Mouse (Mus musculus) cerebral cortex, adult 2 months (tissue): ENCODE results near the gene Olfr596.

Source experiments
- WGBS: fragments of 180-500 bp; shearing (Covaris S2); methylation state at CpG from one replicate; pipeline ENCODE4 v1.1.7; 2018; 5-methylcytosine and 5-hydroxymethylcytosine counted together

Gene Olfr596

DNA sequence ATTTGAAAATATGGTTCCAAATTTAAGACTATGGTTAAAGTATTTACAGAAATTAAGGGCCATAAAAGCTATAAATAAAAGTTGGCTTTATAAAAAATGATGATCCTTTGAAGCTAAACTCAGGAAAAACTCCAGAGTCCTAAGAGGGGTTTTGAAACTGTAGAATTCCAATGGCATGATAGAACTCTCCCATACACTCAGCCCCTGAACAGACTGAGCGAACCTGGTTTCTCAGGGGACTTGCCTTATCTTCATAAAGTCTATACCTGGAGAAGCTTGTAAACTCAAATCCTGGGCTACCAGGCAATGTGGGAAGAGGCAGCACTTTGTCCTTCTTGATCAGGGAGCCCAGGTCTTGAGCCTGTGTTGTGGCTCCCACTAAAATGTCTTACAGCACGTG, at the start of gene Olfr596:
Gene Olfr596 (plus strand): TSS at position 301 of the 400 bp plus-strand sequence.
- WGBS, result 89% methylated on average over 2 of the region's 2 CpGs

DNA sequence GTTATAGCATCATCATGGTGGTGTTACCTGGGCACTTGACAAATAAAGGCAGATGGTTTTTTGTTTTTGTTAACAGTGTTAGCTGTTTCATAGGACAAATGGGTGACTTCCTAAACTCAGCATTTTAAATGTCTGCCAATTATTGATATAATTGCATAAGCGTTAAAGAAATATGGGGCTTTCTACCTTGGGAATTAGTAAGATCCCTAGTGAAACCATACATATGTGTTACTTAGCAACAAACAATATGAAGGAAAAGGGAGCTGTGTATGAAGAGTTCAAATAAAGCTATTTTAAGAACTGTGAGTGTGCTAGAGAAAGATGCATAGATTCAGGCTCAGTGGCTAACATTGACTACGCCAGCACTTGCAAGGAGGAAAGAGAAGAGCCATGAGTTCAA, 10.6 kb downstream of the Olfr596 start, which contains the start of gene Olfr597:
Gene Olfr597 (plus strand): TSS at position 301 of the 400 bp plus-strand sequence.
- 85% methylated on average over 2 of the region's 2 CpGs for WGBS

DNA sequence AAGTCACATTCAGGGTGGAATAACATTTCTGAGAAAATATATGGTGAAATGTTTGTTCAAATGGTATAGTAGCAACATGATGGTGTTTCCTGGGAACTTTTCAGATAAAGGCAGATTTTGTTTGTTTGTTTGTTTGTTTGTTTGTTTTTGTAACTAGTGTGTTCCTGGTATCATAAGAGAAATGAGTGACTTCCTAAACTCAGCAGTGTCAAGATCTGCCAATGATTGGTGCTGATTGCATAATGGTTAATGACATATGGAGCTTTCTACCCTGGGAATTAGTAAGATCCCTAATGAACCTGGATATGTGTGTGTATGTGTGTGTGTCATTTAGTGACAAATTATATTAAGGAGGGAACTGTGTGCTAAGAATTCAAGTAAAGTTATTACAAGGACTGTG, 17.8 kb downstream of the Olfr596 start, which contains the start of gene Olfr598:
Gene Olfr598 (plus strand): TSS at position 301 of the 400 bp plus-strand sequence.

DNA sequence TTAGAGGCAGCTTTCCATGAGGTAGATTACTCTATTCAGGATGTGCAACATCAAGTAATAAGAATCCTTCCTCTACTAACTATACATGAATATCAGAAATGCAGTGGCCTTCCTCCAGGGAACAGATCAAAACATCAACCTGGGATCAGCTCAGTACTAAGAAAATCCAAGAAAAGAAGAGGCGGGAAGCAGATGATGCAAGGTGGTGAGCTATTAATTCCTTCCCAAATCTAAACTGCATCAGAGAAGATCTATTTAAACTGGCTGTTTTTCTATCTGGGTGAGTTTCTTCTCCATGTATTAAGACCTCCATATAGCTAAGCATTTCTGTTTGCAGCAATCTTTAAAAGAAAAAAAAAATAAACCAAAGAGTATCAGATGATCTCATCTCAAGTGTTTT, 30.2 kb downstream of the Olfr596 start, which contains the start of gene Olfr599:
Gene Olfr599 (plus strand): TSS at position 301 of the 400 bp plus-strand sequence.
- WGBS, result 72% methylated on average over 1 of the region's 1 CpGs

DNA sequence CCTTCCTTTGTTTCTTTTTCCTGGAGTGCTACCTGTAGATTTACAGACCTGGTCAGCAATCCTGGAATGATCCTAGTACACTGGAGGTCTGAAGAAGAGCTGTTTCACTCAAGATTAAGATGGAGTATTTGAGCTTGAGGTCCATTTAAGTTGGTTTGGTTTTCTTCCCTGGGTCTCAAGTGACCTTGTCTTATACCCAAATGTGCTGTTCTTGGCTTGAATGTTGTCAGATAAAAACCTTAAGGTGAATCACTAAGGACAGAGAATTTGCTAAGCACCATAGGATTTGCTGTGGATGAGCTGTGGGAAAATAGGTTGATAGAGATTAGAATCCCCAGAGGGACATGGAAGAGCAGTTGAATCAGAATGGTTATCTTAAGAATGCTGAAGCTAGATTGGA, 44.1 kb downstream of the Olfr596 start, which contains the start of gene Olfr600:
Gene Olfr600 (minus strand): TSS at position 101 of the 400 bp plus-strand sequence.

